Mouse (Mus musculus) gastrocnemius, adult 2 months (tissue): ENCODE measurements around the gene Hecw1. TPM values are rescaled to one million over a fixed set of nuclear protein-coding genes. Genes with fewer than 3 reads are reported as not detected.

ENCODE experiments used
- DNase-seq: peaks from one replicate; pipeline ENCODE4 v3.0.0; 2022
- H3K27ac ChIP-seq: fragments of 200-600 bp; 2 replicates; pipeline ENCODE4 v1.8.1; 2022; ENCODE audit warnings: mild to moderate bottlenecking
- H3K4me3 ChIP-seq: fragments of 200-600 bp; 2 replicates; pipeline ENCODE4 v1.8.1; 2022; ENCODE audit warnings: mild to moderate bottlenecking, moderate library complexity
- CTCF ChIP-seq: fragments of 200-600 bp; IDR thresholded peaks from 2 replicates; pipeline ENCODE4 v1.8.1; 2022; ENCODE audit warnings: antibody characterized with exemption, mild to moderate bottlenecking, moderate library complexity
- intact Hi-C: fragments of 180-260 bp; cut with DNase I; formaldehyde crosslinking; loops from one replicate; pipeline ENCODE4 v1.15.1; 2025
- long read RNA-seq, 2 experiments: library from polyadenylated mRNA; stranded (forward); transcript quantifications; one replicate each; pipeline ENCODE4 v2.0.0; 2021
- total RNA-seq, 2 experiments: library from RNA; stranded (reverse); gene quantifications; 2 replicates each; pipeline ENCODE4 v1.2.3; 2021

Hecw1 gene
- under 1 TPM in 1 of 2 experiments, not detected in 1; 0.08 TPM for total RNA-seq
- long read RNA-seq, experiment 1 = 0 reads
- long read RNA-seq, experiment 2 = 0 reads

DNA sequence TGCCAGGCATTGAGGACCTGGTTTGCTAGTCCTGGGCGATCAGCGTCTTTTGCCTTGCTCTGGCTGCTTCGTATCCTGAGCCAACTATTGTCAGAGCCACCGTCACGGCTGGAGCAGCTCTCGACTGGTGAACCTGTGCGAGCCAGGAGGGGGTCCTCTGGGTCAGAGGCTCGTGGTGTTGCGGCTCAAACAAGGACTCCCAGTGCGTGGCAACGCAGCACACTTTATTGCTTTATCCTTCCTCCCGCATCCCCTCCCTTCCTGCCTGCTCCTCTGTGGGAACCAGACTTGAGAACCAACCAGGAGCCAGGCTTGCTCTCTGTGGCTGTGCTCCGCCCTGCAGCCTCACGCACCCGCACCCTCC, at the start of gene Hecw1:
Gene Hecw1 (minus strand): TSS at position 323 of the 364 bp plus-strand sequence.
- intact Hi-C loops = no loop called here
- no peak for TF ChIP-seq CTCF
- DNase-seq = no peak
- H3K27ac ChIP-seq = no peak within 1 kb of the TSS
- H3K4me3 ChIP-seq = peak within 1 kb of the TSS; percentile 55

DNA sequence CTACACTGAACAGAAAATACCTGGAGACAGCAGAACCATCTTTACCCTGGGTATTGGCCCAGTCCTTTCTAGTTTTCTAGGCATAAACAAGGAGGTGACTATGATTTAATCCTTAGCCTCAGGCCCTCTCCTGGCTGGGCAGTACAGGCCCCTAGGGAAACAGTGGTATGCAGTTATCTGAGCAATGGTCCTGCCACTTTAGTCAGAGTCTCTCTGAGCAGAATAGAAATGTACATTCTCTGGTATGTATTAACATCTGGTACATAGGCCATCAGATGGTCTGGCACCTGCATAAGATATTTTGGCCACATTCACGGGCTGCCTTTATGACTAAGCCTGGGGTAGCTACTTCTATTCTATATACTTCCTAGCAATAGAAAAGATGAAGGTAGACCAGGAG, 38.3 kb upstream of the Hecw1 start:
- no peak overlapping the region for H3K4me3 ChIP-seq
- intact Hi-C loops = no loop called here
- no peak for TF ChIP-seq CTCF
- H3K27ac ChIP-seq = no peak overlapping the region
- no peak for DNase-seq

DNA sequence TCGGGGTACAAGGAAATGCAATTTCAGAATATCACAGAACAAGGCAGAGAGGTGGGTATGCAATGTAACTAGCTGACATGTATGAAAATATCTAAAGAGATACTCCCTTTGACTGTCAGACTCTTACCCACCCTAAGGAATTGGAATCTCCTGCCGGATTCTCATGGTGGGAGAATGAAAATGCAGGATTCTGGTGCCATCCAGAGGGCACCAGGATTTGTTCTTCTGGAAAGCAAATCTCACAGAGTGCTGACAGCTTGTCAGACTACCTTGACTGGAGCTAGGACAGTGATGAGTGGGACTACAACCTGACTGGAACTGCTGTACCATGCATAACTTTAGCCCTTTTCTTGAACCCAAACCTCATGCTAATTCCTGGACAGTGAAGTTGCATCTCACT, 29.6 kb upstream of the Hecw1 start:
- intact Hi-C loops = no loop called here
- H3K4me3 ChIP-seq = no peak overlapping the region
- no peak for DNase-seq
- no peak overlapping the region for H3K27ac ChIP-seq
- TF ChIP-seq CTCF = no peak

DNA sequence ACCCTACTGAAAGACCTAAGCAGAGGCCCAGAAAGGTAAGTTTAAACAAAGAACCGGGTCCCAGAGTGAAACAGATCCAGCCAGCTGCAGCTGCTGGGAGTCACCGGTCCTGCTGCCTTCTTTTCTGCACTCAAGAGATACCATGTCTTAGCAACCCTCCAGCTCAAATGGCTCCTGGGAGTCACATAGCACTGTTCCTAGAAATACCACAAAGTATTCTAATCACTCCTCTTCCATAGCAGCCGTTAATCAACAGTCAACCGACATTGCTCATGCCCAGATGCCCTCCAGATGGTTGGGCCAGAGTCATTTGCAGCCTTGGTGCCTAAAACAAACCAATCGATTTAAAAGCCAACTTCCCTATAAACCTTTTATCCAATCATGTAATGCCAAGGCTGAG, 19.8 kb upstream of the Hecw1 start:
- no peak for DNase-seq
- no peak for TF ChIP-seq CTCF
- intact Hi-C loops = no loop called here
- no peak overlapping the region for H3K4me3 ChIP-seq
- H3K27ac ChIP-seq = no peak overlapping the region

DNA sequence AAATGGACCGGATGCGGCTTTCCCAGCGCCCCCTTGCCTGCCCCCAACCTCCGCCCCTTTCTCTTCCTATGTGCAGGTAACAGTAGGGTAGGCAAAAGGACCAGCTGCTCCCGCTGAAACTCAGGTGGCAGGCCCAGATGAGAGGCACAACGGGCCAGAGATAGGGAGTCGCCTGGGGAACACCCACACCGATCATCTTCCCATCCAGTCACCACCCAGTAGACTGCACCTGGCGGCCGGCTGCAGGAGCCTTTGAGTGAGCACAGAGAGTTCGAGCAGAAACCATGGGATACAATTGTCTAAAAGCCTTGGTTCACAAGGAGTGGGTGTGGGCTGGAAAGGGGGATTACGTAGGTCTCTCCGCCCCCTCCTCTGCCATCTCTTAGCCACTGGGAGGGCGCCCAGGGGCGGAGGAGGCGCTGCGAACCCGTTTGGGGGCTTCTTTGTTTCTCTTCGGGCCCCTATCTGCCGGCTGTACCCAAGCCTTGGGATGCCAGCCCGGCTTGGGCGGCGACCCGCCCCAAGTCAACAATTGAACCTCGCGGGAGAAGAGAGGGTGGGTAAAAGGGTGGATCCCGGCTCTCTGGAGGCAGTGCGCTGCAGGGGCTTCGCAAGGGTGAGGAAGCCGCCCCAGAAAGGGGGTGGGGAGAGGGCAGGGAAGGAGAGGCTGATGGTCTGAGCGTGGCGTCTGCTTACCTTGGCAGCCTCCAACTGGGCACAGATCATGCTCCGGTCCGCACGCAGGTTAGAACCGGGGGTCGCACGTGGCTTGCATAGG, 711 bp downstream of the Hecw1 start:
- no peak for DNase-seq
- no peak overlapping the region for H3K27ac ChIP-seq
- no peak for TF ChIP-seq CTCF
- intact Hi-C loops = no loop called here
- H3K4me3 ChIP-seq = peak overlapping the region; percentile 55

DNA sequence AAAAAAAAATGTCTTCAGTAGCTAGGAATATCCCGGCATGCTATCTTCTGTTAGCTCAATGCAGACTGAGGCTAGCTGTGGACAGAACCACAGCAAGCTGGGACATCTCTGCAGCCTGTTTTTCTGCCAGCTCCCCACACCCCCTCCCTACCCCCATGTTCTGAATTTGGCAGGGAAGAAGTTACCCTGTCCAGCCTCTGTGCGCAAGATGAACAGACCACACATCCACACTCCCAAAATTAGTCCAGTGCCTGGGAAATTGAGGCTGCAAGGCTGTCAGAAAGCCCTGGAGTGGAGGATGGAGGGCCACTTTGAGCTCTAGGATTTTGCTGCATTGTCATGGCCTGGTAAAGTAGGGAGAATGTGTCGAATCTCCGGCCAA, 1.3 kb downstream of the Hecw1 start:
- Histone ChIP-seq H3K27ac (no peak overlapping the region), H3K4me3 (peak overlapping the region; percentile 55)
- no peak for DNase-seq
- intact Hi-C loops = no loop called here
- TF ChIP-seq CTCF = no peak

DNA sequence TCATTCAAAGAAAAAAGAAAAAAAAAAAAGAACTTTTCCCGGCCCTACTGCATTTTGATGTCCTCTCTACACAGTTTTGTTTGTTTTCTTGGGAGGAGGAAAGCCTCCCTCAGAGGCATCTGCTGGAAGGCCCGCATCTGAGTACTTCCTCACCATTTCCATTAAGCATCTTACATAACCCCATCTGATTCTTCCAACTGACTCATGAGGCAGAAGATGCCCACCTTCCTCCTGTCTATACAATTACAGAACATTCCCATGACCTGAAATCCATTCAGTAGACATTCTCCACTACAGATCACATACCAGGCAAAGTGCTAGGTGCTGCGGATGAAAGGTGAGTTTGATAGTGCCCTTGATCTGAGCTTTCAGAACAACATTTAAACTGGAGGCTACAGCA, 3.4 kb downstream of the Hecw1 start:
- no peak for DNase-seq
- intact Hi-C loops = no loop called here
- no peak overlapping the region for H3K4me3 ChIP-seq
- TF ChIP-seq CTCF = no peak
- no peak overlapping the region for H3K27ac ChIP-seq

DNA sequence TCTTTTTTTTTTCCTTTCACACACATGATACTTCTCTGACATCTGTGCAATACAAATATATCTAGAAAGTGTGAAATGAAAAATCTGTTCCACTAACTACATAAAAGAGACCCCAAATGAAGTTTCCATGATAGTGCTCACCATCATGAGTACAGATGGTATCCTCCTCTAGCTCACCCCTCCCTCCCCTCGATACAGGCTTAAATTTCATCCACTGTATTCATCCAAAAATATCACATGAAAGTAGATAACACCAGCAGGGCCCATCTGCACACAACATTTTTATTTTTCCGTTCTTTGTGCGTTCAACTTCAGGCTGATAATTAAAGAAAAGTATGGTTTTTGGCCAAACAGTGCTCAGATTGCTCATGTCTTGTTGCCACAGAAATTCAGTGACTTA, 5.5 kb downstream of the Hecw1 start:
- H3K27ac ChIP-seq = no peak overlapping the region
- no peak overlapping the region for H3K4me3 ChIP-seq
- intact Hi-C loops = no loop called here
- no peak for DNase-seq
- TF ChIP-seq CTCF = no peak

DNA sequence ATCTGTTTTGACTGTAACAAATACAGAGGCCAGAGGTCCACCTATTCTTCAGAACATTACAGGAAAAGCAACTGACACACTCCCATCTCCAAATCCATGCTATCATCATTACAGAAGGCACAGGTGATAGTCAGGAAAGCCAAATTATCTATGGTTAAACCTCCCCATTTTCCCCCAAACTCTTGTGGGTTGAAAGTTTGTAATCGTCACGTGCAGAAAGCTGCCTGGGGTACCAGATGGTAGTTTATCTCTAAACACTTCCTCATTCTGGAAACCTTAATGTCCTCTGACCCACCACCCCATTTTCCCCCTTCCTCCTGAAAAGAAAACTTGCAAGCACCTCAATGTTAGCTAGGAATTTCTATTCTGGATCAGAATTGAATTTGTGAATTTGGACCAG, 7.9 kb downstream of the Hecw1 start:
- Histone ChIP-seq H3K4me3 (no peak overlapping the region), H3K27ac (no peak overlapping the region)
- intact Hi-C loops = no loop called here
- TF ChIP-seq CTCF = no peak
- DNase-seq = no peak

DNA sequence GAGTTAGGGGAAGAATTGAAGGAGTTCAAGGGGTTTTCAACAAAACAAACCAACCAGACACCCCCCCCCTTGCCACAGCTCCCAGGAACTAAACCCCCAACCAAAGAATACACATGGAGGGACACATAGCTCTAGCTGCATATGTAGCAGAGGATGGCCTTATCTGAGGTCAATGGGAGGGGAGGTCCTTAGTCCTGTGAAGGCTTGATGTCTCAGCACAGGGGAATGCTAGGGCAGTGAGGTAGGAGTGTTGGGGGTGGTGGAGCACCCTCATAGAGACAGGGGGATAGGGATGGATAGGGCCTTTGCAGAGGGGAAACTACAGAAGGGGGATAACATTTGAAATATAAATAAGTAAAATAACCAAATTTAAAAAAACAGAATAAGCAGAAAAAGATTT, 9.1 kb downstream of the Hecw1 start:
- H3K27ac ChIP-seq = no peak overlapping the region
- intact Hi-C loops = no loop called here
- H3K4me3 ChIP-seq = no peak overlapping the region
- no peak for DNase-seq
- no peak for TF ChIP-seq CTCF

DNA sequence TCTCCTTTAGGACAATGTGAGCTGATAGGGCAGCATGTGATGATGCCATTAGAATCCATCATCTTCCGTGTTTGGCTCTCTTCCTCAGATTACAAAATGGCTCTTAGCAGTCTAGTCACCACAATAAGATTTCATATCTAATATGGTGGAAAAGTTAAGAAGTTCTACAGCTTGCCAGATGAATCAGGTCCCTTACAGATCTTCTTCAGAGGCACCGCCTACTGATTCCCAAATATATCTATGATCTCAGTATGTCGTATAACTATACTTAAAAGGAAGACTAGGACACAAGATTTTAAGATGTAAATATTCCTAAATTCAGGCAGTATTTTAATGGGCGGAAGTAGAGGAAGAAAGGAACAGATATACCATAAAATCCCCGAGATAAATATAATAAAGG, 16.3 kb downstream of the Hecw1 start:
- TF ChIP-seq CTCF = no peak
- Histone ChIP-seq H3K27ac (no peak overlapping the region), H3K4me3 (no peak overlapping the region)
- intact Hi-C loops = no loop called here
- no peak for DNase-seq

DNA sequence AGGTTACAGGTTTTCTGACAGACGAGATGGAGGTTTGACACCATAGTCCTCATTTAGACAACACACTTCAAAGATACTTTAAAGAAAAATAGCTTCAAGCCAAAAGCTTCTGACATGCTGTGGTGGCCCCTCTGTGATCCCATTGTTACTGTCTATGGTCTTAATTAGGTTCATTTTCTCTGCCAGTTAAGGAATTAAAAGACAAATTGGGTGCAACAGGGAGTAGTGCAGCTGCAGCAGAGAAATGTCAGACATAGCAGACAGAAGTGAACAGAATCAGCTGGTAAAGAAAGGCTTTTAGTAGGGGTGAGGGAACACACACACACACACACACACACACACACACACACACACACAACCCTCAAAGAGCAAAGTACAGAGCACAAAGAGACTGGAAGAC, 22.8 kb downstream of the Hecw1 start:
- H3K27ac ChIP-seq = no peak overlapping the region

DNA sequence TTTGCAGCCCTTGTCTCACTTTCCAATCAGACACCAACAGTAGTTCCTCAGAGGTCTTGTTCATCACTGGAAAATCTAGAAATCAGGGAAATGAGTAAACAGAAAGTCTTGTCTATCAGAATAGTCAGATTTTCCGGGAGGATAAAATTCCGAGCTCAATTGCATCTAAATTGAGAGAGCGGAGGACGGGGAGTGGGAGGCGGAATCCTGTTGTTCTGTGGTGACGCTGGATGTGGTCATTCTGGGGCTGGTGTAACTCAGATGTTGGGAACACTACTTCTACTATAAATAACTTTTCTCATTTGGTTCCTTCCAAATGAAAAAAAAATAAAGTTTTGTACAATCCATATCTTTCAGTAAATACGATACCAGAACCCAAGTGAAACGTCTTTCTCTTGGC, 24.2 kb downstream of the Hecw1 start:
- DNase-seq = no peak
- Histone ChIP-seq H3K27ac (no peak overlapping the region), H3K4me3 (no peak overlapping the region)
- TF ChIP-seq CTCF = no peak
- intact Hi-C loops = no loop called here

More for the DNA sequence above, 22.8 kb downstream of the Hecw1 start:
- H3K4me3 ChIP-seq = no peak overlapping the region
- intact Hi-C loops = no loop called here
- DNase-seq = no peak
- no peak for TF ChIP-seq CTCF

DNA sequence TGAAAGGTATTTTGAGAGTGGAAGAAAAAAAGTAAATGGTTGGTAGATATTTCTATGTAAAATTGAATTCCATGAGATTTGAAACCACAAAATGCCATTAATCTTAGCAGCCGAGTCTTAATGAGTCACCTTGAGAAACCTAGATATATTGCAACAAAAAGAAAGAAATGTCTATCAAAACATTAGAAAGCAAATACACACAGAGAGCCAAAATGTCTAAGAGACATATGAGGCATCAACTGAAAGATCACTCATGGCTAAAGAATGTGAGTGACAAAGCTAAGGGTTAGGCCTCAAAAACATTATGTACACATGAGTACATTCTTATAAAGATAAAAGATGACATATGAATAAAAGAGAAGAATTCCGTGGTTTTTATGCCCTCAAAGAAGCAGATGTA, 26.1 kb downstream of the Hecw1 start:
- intact Hi-C loops = no loop called here
- DNase-seq = no peak
- no peak overlapping the region for H3K4me3 ChIP-seq
- no peak overlapping the region for H3K27ac ChIP-seq
- no peak for TF ChIP-seq CTCF
